Mouse (Mus musculus) brown adipose tissue, adult 24 weeks (tissue): ENCODE results near the gene Creb5. TPM values are rescaled to one million over a fixed set of nuclear protein-coding genes. Genes with fewer than 3 reads are reported as not detected.

Experiments
- H3K27ac ChIP-seq: fragments of 200-500 bp; replicated peaks from 2 replicates; pipeline ENCODE4 v1.5.1; 2012; ENCODE audit warnings: low read depth, mild to moderate bottlenecking, low read length
- H3K4me1 ChIP-seq: fragments of 200-500 bp; 2 replicates; pipeline ENCODE4 v1.6.1; 2012; ENCODE audit warnings: low read length, mixed read lengths; ENCODE audit not compliant: control insufficient read depth, insufficient read depth, insufficient read length
- H3K4me3 ChIP-seq: fragments of 200-500 bp; 2 replicates; pipeline ENCODE4 v1.5.1; 2012; ENCODE audit warnings: low read depth, mild to moderate bottlenecking, low read length, moderate library complexity; ENCODE audit not compliant: insufficient read depth
- polyA plus RNA-seq: library from polyadenylated mRNA; stranded (reverse); fragments of >200 nt; gene quantifications from 2 replicates; pipeline ENCODE4 v1.2.4, GENCODE M21; 2012; ENCODE audit not compliant: missing spikeins, insufficient read depth, insufficient read length

The Creb5 gene
- polyA plus RNA-seq, 1 experiment: 2.1 TPM

GRCm38 (mm10) chr6:53512226-53512625 is 225.2 kb downstream of the Creb5 start:
- no peak overlapping the region for H3K4me3 ChIP-seq

GRCm38 (mm10) chr6:53513380-53513779 is 226.3 kb downstream of the Creb5 start:
- Histone ChIP-seq H3K4me3 (no peak overlapping the region), H3K4me1 (no peaks in the 10 kb centered on the region), H3K27ac (no peak overlapping the region)

More at GRCm38 (mm10) chr6:53512226-53512625, 225.2 kb downstream of the Creb5 start:
- H3K27ac ChIP-seq: no peak overlapping the region
- no peaks in the 10 kb centered on the region for H3K4me1 ChIP-seq

GRCm38 (mm10) chr6:53514862-53515261 is 227.8 kb downstream of the Creb5 start:
- no peak overlapping the region for H3K4me3 ChIP-seq
- H3K4me1 ChIP-seq: no peaks in the 10 kb centered on the region
- no peak overlapping the region for H3K27ac ChIP-seq

GRCm38 (mm10) chr6:53515611-53516010 is 228.5 kb downstream of the Creb5 start:
- Histone ChIP-seq H3K27ac (no peak overlapping the region), H3K4me3 (no peak overlapping the region), H3K4me1 (no peaks in the 10 kb centered on the region)

GRCm38 (mm10) chr6:53517371-53517945 is 230.4 kb downstream of the Creb5 start:
- Histone ChIP-seq H3K27ac (no peak overlapping the region; the same call in 1 of the 2 replicates), H3K4me1 (no peaks in the 10 kb centered on the region), H3K4me3 (no peak overlapping the region)

- Histone ChIP-seq H3K4me1 (no peaks in the 10 kb centered on the region), H3K27ac (no peak overlapping the region), H3K4me3 (no peak overlapping the region)
Measured at GRCm38 (mm10) chr6:53523743-53524497, 236.8 kb downstream of the Creb5 start.

- H3K27ac ChIP-seq: no peak overlapping the region
- H3K4me3 ChIP-seq: no peak overlapping the region
Measured at GRCm38 (mm10) chr6:53526460-53526859, 239.4 kb downstream of the Creb5 start.

GRCm38 (mm10) chr6:53530742-53531141 is 243.7 kb downstream of the Creb5 start:
- Histone ChIP-seq H3K4me1 (peaks cover 6% of the 10 kb centered on the region; the same call in 1 of the 2 replicates), H3K27ac (no peak overlapping the region), H3K4me3 (no peak overlapping the region)

More at GRCm38 (mm10) chr6:53526460-53526859, 239.4 kb downstream of the Creb5 start:
- peaks cover 2% of the 10 kb centered on the region; the same call in 1 of the 2 replicates for H3K4me1 ChIP-seq

- Histone ChIP-seq H3K4me1 (peaks cover 6% of the 10 kb centered on the region; the same call in 1 of the 2 replicates), H3K4me3 (no peak overlapping the region), H3K27ac (no peak overlapping the region)
Measured at GRCm38 (mm10) chr6:53531461-53531860, 244.4 kb downstream of the Creb5 start.

GRCm38 (mm10) chr6:53537530-53537929 is 250.5 kb downstream of the Creb5 start:
- Histone ChIP-seq H3K4me1 (no peaks in the 10 kb centered on the region), H3K4me3 (no peak overlapping the region), H3K27ac (no peak overlapping the region)

- Histone ChIP-seq H3K4me3 (no peak overlapping the region), H3K4me1 (no peaks in the 10 kb centered on the region), H3K27ac (no peak overlapping the region)
Measured at GRCm38 (mm10) chr6:53541798-53542197, 254.7 kb downstream of the Creb5 start.

- Histone ChIP-seq H3K27ac (no peak overlapping the region), H3K4me1 (no peaks in the 10 kb centered on the region)
Measured at GRCm38 (mm10) chr6:53545483-53545900, 258.4 kb downstream of the Creb5 start.

GRCm38 (mm10) chr6:53545989-53546388 is 258.9 kb downstream of the Creb5 start:
- no peaks in the 10 kb centered on the region for H3K4me1 ChIP-seq
- no peak overlapping the region for H3K27ac ChIP-seq
- H3K4me3 ChIP-seq: no peak overlapping the region

More at GRCm38 (mm10) chr6:53545483-53545900, 258.4 kb downstream of the Creb5 start:
- no peak overlapping the region for H3K4me3 ChIP-seq

GRCm38 (mm10) chr6:53548236-53548635 is 261.2 kb downstream of the Creb5 start:
- H3K27ac ChIP-seq: no peak overlapping the region
- no peaks in the 10 kb centered on the region for H3K4me1 ChIP-seq
- H3K4me3 ChIP-seq: no peak overlapping the region

- H3K4me1 ChIP-seq: no peaks in the 10 kb centered on the region
Measured at GRCm38 (mm10) chr6:53549409-53549808, 262.3 kb downstream of the Creb5 start.

GRCm38 (mm10) chr6:53556050-53556449 is 269.0 kb downstream of the Creb5 start:
- no peak overlapping the region for H3K4me3 ChIP-seq
- no peaks in the 10 kb centered on the region; the same call in 1 of the 2 replicates for H3K4me1 ChIP-seq
- H3K27ac ChIP-seq: no peak overlapping the region

More at GRCm38 (mm10) chr6:53549409-53549808, 262.3 kb downstream of the Creb5 start:
- no peak overlapping the region for H3K4me3 ChIP-seq
- no peak overlapping the region for H3K27ac ChIP-seq
